Mouse (Mus musculus): Measurements from ENCODE around the gene Lsp1.
A peak's percentile ranks its signal among the peaks of the same experiment; 100 is the strongest.

DNA sequence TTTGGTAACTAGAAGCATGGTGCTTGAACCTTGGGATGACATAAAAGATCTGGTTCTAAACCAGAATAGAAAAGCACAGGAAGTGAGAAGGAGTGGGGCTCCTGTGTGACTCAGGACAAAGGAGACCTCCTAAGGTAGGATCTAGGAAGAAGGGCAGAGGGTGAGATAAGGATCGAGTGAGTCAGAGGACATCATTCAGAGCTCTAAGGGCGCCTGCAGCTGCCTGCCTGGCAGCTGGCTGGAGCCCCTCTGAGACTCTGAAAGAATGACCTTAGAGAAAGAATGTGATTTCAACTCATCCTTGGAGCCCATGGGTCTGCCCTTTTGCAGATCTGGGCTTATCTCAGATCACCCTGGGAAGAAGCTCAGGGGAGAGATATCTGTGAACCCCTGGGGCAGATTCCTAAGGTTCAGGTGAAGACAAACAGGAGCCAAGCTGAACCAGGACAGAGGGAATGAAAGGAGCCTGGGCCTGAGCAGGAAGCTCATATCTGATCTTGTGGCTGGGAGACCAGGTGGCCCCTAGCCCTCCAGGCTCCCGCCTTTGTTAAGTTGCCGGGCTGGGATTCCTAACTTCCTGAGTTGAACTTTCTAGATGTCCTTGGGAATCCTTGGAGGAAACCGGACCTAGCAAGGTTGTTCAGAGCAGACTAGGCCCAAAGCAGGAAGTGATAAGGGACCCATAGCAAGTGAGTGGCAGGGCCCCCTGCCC, 38.6 kb downstream of the Lsp1 start:
- TF ChIP-seq POLR2A (IDR thresholded peaks at IDR 0.05; ENCODE audit: insufficient read length, low read depth), result peak; percentile 26
- TF ChIP-seq MAX (IDR thresholded peaks at IDR 0.05; ENCODE audit: low read depth), result no peak
- peak; percentile 26 for TF ChIP-seq TCF12 (IDR thresholded peaks at IDR 0.05; ENCODE audit: insufficient read depth, poor library complexity, severe bottlenecking)
- no peak for TF ChIP-seq USF1 (IDR thresholded peaks at IDR 0.05; ENCODE audit: low read depth)
- TF ChIP-seq MYOG (IDR thresholded peaks at IDR 0.05; ENCODE audit: control insufficient read depth in 1 of 3, insufficient read depth in 1 of 3, insufficient read length in 2 of 3, low read depth in 2 of 3), result peak in 2 of 3 experiments; percentile 41 to 61
- no peak for TF ChIP-seq CEBPB (IDR thresholded peaks at IDR 0.05; ENCODE audit: insufficient read depth, poor library complexity, severe bottlenecking)
- no peak for TF ChIP-seq POLR2AphosphoS2 (IDR thresholded peaks at IDR 0.05; ENCODE audit: insufficient read length, low read depth)
- TF ChIP-seq SRF (IDR thresholded peaks at IDR 0.05; ENCODE audit: control insufficient read depth, insufficient read length, low read depth), result no peak
- TF ChIP-seq E2F4 (IDR thresholded peaks at IDR 0.05; ENCODE audit: insufficient read depth), result no peak
- TF ChIP-seq TCF3 (IDR thresholded peaks at IDR 0.05; ENCODE audit: insufficient read length, low read depth), result no peak

Measured in myocyte (in vitro differentiated cells).